Mouse (Mus musculus): ENCODE results near the gene Rapgef2.

GRCm38 (mm10) chr3:79034457-79034856, 251.9 kb downstream of the Rapgef2 start:
- TF ChIP-seq CTCF (IDR thresholded peaks at IDR 0.05; ENCODE audit: low read depth, low read length) (no peak), POLR2A (IDR thresholded peaks at IDR 0.05; ENCODE audit: insufficient read depth, low read length) (no peak), EP300 (IDR thresholded peaks at IDR 0.05; ENCODE audit: insufficient read depth, low read depth, low read length) (no peak)

All from ES-Bruce4 (cell line).